Mouse (Mus musculus): ENCODE results near the gene Gm3173. TPM values are rescaled to one million over a fixed set of nuclear protein-coding genes. Genes with fewer than 3 reads are reported as not detected.
"Not testable (repeated sequence)": the region's sequence is repeated elsewhere in the genome, so short reads cannot be mapped to it uniquely, and the experiment has no call there.

Gene Gm3173
- total RNA-seq (2021) = 1 to 10 TPM; 5.0 TPM
- long read RNA-seq, partial matches to known transcripts = 0 of 6 reads
- long read RNA-seq, other reads (novel, unspliced or antisense) = 6 of 6 reads

DNA sequence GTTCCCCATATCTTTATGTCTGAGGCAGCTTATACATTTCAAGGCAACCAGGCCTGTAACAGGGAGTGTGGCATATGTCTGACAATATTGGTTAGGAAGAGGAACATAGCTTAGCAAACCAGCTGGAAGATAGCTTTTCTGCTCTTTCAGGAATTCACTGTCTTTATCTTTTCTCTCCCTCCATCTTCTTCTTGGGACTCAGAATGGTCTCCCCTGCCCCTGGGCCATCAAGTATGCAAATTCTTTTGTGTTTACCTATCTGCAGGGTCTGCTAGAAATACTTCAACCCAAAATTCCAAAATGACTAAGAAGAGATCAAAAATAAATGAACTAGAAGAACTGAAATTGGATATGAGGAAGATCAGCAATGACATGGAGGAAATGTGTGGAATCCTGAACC is at the start of gene Gm3173:
Gene Gm3173 (plus strand): TSS at position 301 of the 400 bp plus-strand sequence.
- not testable (repeated sequence) for DNase-seq (ENCODE audit: low spot score in 2 of 2)

DNA sequence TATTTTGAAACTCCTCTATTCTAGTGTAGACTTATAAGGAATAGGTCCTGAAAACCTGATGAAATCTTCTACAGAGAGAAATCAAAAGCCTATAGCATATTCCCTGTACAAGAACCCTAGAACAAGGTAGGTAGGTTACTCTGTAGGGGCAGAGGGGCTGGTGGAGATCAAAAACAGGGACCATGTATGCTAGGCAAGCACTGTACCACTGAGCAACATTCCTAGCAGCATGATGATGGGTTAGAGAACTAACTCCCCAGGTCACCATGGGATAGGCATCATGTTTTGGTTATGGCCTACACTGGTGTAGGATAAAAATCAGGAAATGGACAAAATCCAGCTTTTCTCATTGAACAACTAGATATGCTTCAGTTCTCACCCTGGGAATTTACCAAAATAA is 45.2 kb upstream of the Gm3173 start:
- not testable (repeated sequence) for DNase-seq (ENCODE audit: low spot score in 2 of 2)

DNA sequence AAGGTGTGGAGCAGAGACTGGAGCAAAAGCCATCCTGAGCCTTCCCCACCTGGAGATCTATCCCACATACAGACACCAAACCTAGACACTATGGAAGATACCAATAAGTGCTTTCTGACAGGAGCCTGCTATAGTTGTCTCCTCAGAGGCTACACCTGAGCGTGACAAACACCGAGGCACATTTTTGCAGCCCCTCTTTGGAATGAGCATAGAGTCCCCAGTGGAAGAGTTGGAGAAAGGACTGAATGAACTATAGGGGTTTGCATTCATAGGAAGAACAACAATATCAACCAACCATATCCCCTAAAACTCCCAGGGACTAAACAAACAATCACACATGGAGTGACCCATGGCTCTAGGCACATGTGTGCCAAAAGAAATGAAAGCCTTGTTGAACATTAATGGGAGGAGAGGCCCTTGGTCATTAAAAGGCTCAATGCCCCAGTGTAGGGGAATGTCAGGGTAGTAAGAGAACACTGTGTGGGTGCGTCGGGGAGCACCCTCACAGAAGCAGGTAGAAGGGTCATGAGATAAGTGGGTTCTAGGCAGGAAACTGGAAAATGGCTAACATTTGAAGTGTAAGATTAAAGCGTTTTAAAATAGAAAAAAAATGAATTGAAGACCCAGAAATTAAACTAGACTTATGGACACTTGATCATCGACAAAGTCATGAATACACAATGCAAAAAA is 37.8 kb upstream of the Gm3173 start:
- not testable (repeated sequence) for DNase-seq (ENCODE audit: low spot score in 2 of 2)

DNA sequence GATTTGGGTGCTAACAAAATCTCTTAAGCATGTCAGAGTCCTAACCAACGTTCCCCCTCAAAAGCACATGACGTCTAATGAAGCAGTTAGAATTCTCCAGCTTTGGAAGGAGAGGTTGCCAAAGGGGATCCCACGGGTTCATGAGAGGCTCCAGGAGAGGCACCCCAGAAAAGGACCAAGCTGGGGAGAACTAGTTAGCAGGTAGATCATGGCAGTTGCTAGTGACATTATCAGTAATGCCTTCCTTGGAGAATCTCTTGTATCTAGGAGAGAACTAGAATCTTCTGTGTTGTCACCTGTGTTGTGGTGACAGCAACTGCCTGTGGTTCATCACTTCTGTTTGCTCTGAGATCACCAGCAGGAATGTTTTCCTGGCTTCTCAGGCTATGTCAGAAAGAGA is 33.6 kb upstream of the Gm3173 start, which contains the start of gene Gm3159:
Gene Gm3159 (plus strand): TSS at position 301 of the 400 bp plus-strand sequence.
- not testable (repeated sequence) for DNase-seq (ENCODE audit: low spot score in 2 of 2)

DNA sequence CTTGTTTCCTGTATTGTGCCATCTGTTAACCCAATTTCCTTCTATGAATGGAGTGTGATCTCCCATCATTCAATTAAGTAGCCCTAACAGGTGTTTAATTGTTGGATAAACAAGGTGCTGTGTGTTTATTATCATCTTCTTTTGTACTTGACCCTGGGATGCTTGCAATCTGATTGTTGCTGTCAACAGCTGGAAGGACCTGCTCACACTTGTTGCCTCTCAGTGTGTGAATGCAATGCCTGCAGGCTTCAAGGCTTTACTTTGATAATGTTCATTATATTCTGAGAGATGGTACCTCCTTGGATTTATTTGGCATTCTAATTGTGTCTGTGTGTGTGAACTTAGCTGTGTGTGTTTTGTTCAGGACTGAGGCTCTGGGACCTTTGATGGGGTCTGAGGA is 32.2 kb upstream of the Gm3173 start:
- not testable (repeated sequence) for DNase-seq (ENCODE audit: low spot score in 2 of 2)

DNA sequence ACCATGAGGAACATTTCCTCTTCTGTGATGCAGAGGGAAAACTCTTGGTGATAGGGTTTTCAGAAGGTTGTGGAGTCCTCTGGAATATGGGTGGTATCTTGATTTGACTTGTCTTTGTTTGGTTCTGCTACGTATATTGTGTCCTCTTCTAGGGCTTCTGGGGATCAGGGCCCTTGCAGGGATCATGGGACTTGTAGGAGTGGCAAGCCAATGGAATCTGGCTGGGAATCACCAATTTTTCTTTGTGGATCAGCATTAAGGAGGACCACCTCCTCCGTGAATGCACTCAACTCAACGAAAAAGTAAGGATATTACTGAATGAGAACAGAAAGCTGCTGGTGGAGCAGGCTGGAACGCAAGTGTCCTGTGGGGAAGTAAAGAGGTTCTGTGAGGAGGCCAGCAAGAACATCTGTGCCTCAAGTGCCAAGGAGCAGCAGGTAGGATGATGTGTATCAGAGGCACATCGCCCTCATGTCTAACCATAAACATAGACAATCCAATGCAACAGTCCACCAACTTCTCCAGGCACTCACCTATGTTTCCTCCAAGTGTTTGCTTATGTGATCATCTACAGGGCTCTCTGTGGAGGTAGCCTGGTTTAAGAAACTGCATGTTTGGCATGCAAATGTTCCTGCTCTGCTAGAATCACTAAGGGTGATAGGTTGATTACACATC is 30.5 kb upstream of the Gm3173 start:
- not testable (repeated sequence) for DNase-seq (ENCODE audit: low spot score in 2 of 2)

DNA sequence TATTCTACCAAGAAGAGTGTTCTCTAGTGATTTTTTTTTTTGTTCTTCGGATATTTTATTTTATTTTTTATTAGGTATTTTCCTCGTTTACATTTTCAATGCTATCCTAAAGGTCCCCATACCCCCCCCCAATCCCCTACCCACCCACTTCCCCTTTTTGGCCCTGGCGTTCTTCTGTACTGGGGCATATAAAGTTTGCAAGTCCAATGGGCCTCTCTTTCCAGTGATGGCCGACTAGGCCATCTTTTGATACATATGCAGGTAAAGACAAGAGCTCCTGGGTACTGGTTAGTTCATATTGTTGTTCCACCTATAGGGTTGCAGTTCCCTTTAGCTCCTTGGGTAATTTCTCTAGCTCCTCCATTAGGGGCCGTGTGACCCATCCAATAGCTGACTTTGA is 29.5 kb upstream of the Gm3173 start:
- DNase-seq (ENCODE audit: low spot score in 2 of 2) = not testable (repeated sequence)

DNA sequence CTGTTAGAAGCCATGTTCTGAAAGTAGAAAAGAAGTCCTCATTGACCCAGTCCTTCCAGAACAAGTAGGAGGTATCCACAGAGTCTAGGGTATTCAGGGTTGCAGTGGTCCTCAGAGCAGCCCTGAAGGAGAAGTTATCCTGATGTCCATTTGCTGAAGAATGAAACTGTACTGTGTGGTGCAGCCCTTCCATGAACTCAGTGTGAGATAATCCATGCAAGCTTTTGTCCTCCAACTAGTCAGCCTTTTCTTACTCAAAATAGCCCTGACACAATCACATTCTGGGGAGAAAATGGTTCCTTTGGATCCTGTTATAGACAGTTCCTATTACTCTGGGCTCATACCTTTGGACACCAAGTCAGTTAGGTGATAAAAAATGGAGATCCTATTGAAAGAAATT is 27.0 kb upstream of the Gm3173 start:
- not testable (repeated sequence) for DNase-seq (ENCODE audit: low spot score in 2 of 2)

DNA sequence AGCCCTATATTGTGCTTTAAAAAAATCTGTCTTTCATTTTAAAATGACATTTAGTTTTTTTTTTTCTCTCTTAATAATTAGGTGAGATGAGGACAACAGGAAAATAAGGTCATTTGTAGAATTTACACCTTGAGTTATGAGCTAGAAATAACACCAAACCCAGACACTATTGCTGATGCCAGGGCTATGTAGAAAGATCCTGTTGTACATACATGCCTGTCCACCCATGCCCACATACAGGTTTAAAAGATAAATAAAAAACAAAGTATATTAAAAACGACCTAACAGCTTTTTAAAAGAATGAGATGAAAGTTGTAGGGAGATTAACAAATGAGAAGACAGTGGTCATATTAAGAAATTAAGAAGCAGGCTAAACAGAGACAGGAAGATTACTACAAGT is 20.9 kb upstream of the Gm3173 start:
- not testable (repeated sequence) for DNase-seq (ENCODE audit: low spot score in 2 of 2)

DNA sequence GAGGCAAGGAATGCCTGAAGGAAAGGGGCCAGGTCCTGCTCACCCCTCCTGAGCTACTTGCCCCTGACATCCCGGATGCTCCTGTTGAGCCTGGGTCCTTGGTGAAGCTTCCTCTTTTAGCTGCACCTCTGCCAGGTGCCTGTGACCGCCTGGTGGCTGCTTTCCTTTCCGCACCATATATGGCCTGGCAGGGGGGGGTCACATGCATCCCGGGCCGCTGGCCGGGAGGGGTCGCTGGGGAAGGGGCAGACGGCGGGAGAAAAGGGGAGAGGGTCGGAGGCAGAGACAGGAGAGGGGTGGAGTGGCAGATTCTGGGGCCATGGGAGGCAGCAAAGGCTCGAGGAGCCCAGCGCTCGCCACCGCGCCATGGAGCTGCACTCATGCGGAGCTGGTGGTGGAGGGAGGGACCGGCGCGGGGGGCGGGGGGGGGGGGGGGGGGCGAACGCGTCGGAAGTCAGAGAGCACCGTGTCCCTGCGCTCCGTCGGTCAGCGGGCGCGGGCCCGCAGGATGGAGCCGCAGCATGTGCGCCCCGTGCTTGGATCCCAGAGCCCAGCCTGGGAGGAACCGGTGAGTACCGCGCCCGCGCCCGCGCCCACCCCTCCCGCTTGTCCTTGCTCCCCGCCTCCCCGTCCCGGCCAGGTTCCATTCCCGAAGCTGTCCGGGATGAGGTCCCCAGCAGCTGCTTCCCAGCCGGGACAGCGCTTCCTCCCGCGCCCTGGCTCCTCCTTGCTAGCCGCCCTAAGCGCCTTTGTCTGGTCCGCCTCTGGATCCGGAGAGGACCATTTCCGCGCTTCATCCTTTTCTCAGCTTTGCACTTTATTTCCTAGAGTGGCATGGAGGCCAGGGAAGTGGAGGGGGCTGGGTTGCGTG is 15.6 kb upstream of the Gm3173 start, which contains the start of gene Gm3164:
Gene Gm3164 (plus strand): TSS at position 484 of the 871 bp plus-strand sequence.
- peak; percentile 38 to 56 for DNase-seq (ENCODE audit: low spot score in 2 of 2)

DNA sequence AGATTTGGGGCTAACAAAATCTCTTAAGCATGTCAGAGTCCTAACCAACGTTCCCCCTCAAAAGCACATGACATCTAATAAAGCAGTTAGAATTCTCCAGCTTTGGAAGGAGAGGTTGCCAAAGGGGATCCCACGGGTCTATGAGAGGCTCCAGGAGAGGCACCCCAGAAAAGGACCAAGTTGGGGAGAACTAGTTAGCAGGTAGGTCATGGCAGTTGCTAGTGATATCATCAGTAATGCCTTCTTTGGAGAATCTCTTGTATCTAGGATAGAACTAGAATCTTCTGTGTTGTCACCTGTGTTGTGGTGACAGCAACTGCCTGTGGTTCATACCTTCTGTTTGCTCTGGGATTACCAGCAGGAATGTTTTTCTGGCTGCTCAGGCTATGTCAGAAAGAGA is 50.7 kb downstream of the Gm3173 start, which contains the start of gene Gm3182:
Gene Gm3182 (plus strand): TSS at position 301 of the 400 bp plus-strand sequence.
- not testable (repeated sequence) for DNase-seq (ENCODE audit: low spot score in 2 of 2)

DNA sequence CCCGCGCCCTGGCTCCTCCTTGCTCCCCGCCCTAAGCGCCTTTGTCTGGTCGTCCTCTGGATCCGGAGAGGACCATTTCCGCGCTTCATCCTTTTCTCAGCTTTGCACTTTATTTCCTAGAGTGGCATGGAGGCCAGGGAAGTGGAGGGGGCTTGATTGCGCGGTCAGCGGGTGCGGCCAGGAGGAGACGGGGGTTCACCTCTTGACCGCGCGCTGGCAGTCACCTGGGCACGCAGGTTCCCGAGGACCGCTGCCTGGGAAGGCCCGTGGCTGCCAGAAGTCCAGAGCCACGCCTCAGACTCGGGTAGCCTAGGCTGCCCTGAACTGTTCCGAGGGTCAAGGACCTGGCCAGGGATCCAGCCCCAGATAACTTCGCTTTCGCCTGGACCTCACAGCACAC is 68.6 kb downstream of the Gm3173 start:
- peak in 1 of 2 experiments; percentile 1 for DNase-seq (ENCODE audit: low spot score in 2 of 2)

DNA sequence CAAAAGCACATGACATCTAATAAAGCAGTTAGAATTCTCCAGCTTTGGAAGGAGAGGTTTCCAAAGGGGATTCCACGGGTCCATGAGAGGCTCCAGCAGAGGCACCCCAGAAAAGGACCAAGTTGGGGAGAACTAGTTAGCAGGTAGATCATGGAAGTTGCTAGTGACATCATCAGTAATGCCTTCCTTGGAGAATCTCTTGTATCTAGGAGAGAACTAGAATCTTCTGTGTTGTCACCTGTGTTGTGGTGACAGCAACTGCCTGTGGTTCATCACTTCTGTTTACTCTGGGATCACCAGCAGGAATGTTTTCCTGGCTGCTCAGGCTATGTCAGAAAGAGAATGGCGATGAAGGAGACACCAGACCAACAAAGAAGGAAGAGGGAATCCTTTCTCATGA is 124.3 kb downstream of the Gm3173 start, which contains the start of gene Gm3047:
Gene Gm3047 (plus strand): TSS at position 301 of the 400 bp plus-strand sequence.
- not testable (repeated sequence) for DNase-seq (ENCODE audit: low spot score in 2 of 2)

Other genes with a start within 250 kb of the Gm3173 start
- gene Gm2974, start 248.4 kb upstream of the Gm3173 start, total RNA-seq (2021) = 1 to 10 TPM; 3.1 to 4.2 TPM
- gene Gm3138, start 181.4 kb upstream of the Gm3173 start, total RNA-seq (2021) = not detected
- gene Gm3149, start 113.7 kb upstream of the Gm3173 start, total RNA-seq (2021) = not detected
- 1 to 10 TPM; 1.8 to 2.1 TPM for gene 2610042L04Rik, start 96.2 kb upstream of the Gm3173 start, total RNA-seq (2021)
- not detected for gene Gm3159, start 33.5 kb upstream of the Gm3173 start, total RNA-seq (2021)
- 1 to 10 TPM; 1.1 to 3.6 TPM for gene Gm3164, start 15.5 kb upstream of the Gm3173 start, total RNA-seq (2021)
- under 1 TPM in 1 of 2 experiments, not detected in 1; 0.21 TPM for gene Gm3182, start 50.8 kb downstream of the Gm3173 start, total RNA-seq (2021)
- gene Gm3047, start 124.4 kb downstream of the Gm3173 start, total RNA-seq (2021) = not detected
- under 1 TPM; 0.66 to 0.67 TPM for gene Gm8159, start 201.4 kb downstream of the Gm3173 start, total RNA-seq (2021)
- gene Gm3239, start 233.2 kb downstream of the Gm3173 start, total RNA-seq (2021) = under 1 TPM in 1 of 2 experiments, not detected in 1; 0.59 TPM